Mouse (Mus musculus) R1 (cell line): ENCODE data around the gene Ager.

Experiments
- DNase-seq: peaks from one replicate; pipeline ENCODE4 v3.0.0-alpha.2; 2018; ENCODE audit warnings: low read depth, low spot score

The Ager gene

DNA sequence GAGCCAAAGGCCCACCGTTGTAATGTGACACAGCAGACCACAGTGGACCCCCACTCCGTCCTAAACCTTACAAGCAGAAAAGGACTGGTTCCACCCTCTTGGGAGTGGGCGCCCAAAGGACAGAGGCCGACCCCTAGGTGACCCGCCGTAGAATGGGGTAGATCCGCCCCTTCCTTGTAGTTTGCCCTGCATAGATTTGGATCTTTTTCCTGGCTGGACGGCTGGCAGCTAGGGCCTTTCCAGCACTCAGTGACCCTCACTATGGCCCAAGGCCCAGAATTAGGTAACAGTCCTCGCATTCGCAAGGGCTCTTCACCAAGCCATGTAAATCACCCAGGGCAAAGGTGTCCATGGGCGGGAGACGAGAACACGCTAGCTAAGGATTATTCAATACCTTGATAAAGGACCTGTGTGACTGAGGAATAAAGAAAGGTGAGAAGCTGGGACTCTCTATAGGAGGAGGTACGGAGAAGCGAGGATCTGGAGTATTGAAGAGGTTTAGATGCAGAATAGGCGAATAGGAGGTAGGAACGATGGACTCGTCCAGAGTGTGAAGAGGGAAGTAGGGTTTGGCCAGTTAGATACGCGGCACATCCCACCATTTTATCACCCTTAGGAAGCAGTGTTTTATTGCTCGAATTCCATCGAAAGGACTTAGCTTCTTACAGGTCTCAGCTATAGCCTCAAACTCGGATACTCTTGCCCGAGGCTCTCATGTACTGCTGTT, 7.0 kb downstream of the Ager start:
- DNase-seq = no peak

DNA sequence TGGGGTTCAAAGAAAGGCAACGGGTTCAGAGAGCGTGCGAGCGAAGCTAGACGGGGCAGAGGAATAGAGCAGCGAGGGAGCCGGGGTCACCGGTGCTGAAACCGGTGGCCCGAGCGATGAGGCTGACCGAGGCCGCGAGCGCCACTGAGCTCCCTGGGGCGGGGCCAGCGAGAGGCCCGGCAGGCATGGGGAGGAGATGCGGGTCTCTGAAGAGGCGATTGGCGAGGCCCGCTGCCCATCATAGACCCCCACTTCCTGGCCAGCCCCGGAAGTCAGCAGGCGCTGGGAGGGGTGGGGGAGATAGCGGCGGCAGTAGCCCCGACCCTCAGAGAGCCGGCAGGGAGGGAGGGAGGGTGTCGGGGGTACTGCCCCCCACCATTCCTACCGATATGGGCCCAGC, 7.9 kb downstream of the Ager start:
- DNase-seq = peak; percentile 96

DNA sequence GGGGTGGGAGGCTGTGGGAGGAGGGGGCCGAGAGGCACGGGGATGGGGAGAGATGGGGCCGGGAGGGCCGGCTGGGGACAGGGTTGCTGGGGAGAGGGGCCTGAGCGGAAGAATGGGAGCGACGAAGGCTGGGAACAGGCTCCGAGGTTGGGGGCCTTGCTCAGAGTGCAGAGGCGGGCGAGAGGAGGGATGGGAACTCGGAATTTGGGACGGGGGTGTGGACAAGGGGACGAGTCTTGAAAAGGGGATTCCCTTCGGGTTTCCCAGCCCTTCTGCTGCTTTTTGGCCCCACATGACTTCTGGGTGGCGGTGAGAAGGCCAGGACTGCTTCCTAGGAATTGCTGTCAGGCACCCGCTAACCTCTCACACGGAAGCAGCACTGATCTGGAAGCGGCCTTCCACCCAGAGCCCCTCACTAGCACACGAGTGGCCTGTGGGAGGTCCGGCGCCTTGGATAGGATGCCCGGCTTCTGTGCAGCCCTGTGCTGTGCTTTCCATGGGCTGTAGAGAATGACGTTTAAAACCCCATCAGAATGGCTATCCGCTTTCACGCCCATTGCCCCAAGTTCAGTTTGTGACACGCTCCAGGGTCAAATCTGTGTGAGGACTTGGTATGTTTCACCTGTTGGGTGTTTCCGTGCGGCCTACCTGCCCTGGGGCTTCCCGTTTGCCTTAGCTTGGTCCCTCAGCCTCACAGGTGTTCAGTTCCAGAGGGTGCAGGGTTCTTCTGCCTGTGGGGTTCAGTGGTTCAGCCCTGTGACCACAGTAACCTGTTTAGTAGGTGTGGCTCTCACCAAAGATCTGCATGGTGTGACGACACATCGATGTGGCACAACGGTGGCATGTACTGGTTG, 8.8 kb downstream of the Ager start:
- no peak for DNase-seq

DNA sequence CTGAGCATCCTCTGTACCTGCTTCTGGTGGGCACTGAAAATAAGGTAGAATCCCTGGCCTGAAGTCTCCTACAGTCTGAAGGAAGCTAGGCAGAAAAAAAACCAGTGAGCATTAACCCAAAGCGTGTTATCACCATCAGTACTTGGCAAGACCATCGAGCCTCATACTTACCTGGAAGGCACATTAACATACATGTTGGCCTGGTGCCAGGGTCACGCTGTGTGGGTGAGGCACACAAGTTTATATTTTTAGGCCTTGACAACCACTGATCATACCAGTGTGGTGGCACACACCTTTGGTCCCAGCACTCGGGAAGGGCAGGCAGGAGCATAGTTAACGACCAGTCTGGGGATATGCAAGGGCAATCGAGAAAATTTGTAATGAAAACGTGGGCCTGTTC, 10.3 kb downstream of the Ager start:
- DNase-seq = no peak

DNA sequence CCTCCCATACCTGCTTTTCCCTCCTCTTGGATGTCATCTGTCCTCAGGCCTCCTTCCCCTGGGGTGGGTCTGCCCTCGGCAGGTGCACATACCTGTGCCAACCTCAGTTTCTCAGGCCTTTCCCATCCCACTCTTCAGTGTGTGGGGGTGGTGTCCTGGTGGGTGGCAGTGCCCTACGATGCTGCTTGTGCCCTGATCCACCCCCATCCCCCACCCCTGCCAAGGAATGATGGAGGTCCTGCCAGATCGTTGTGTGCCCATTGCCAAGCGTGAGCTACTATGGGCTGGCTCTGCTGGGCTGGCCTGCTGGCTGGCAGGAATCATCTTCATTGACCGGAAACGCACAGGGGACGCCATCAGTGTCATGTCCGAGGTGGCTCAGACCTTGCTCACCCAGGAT, 13.4 kb downstream of the Ager start:
- no peak for DNase-seq

DNA sequence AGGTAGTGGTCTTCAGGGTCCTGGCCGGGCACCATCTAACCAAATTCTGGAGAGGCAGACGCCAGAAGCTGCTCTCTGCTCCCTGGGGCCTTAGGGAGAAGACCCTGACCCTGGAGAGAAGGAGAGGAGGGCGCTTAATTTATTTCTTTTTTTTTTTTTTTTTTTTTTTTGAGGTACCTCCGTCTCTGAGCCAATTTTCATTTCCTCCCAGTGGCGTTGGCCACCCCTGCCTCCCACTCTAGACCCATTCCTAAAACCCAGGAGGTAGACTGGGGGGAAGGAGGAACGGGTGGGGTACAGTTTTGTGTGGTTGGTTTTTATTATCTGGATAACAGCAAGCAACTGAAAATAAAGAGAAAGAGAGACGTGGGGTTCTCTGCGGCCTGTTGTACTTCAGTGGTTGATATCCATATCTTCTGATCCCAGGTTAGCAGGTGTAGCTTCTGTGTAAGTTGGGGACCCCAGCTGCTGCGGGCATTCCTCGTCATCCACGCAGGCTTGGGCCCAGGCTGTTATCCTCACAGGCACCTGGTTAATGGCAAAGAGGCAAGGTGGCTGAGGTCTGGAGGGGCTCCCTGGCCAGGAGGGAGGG, 15.5 kb downstream of the Ager start:
- no peak for DNase-seq

DNA sequence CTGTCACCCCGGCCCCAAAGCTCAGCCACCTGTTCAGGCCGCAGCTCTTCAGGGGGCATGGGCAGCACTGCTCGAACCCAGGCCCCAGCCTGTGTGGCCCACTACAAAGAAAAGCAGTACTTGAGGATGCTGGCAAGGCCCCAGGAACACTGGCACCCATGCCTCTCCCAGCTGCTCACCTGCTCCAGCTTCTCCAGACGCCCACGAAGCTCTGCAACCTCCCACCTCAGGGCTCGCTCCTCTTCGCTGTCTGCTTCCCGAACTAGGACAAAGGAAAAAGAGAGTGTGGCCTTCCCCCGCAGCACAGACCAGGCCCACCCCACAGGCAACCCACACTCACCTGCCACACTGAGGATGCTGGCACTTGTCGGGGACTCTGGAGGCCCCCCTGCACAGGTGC, 16.2 kb downstream of the Ager start:
- DNase-seq = no peak

DNA sequence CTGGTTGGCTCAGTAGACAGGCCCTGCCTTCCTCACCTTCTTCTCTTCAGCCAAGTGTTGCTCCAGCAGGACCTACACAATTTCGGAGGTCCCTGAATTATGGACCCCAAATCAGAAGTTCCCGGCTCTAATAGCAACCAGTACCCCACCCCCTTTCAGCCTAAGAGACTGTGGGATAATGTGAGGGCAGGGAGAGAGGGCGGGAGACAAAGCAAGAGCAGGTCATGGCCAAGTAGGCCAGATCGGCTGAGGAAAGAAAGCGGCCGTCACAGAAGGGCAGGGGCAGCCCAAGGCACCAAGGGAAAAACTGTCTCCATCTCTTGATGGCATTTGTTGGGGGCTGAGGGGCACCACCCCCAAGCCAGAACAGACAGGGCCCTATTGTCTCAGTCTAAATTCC, 18.2 kb downstream of the Ager start, which contains the start of gene Egfl8:
TSS of gene Egfl8 (minus strand) at position 101 of the 400 bp plus-strand sequence.
- DNase-seq = no peak

DNA sequence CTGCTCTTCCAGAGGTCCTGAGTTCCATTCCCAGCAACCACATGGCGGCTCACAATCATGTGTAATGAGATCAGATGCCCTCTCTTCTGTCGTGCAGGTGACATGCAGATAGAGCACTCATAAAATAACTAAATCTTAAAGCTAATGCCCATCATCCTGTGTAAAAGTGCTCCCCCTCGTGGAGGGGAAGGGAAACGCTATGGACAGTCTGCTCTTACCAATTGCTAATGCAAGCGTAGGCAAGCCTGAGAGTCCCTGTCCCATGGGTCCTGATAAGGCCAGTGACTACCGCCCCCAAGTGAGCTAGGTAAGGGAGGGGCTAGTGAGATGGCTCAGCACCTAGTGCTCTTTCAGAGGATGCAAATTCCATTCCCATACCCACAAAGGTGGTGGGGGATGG, 21.3 kb downstream of the Ager start:
- peak; percentile 80 for DNase-seq

DNA sequence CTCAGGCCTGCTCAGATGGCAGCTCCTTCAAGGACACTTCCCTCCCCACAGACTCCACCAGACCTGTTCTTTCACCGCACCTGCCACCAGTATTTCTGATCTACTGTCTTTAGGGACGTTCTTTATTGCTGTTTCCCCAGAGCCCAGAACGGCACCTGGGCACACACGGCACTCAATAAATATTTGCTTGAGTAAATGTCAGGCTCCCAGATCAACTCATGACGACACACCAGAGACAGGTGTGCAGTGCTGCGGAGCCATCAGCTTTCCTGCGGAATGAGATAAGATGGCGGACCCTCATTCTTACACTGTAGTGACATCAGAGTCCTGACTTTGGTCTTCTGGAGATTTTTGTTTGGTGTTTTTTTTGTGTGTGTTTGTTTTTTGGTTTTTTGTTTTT, 23.3 kb downstream of the Ager start:
- DNase-seq = no peak

DNA sequence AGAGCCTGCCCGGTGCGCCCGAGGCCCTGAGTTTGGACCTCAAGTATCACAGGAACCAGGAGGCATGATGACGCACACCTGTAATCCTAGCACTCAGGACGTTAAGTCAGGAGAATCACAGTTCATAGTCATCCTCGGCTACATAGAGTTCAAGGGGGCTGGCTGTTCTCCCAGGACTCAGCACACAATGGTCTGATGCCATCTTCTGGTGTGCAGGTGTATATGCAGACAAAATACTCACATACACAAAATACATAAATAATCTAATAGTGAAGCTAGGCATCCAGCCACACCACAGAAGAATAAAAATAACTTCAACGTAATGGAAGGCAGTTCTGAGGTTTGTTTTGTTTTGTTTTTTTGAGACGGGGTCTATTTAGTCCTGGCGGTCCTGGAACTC, 25.5 kb downstream of the Ager start:
- DNase-seq = peak; percentile 41

DNA sequence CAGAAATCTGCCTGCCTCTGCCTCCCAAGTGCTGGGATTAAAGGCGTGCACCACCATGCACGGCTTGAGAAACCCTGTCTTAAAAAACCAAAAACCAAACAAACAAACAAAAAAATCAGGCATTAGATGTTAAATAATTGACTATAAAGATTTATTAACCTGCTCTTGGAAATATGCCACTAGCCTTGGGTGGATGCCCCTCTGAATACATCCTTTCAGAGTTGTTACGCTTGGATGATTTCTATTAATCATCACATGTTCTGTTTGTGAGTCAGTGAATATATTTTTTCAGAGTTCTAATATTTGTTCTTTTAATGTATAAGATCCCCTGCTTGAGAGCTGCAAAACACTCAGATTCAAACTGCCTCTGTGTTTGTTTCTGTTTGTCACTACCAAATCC, 27.3 kb downstream of the Ager start:
- DNase-seq = no peak

DNA sequence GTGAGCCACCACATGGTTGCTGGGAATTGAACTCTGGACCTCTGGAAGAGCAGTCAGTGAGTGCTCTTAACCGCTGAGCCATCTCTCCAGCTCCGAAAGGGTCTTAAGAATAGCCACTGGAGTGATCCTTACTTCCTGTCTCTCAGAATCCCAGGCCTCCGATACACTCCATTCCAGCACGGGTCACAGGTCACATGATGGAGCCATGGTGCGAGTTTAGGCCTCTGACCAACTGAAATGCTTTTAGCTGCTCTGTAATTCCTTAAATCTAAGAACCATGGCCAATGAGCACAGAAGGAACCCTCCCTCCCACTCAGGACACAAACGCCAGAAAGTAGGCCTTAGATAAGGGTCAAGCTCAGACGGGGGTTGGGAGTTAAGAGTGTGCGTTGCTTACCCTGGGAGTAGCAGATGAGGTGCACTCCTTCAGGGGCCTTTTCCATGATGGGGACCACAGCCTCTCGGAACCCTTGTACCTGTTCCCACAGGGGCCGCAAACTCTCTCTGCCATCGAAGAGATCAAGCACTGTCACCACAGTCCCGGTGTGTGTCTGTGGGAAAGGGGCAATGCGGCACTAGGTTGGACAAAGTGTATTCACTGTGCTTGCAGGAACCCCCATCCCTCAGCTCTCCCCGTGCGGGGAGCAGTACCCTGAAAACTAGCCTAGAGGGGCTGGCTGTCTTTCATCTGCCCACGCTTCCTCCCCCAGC, 28.6 kb downstream of the Ager start:
- DNase-seq = no peak

DNA sequence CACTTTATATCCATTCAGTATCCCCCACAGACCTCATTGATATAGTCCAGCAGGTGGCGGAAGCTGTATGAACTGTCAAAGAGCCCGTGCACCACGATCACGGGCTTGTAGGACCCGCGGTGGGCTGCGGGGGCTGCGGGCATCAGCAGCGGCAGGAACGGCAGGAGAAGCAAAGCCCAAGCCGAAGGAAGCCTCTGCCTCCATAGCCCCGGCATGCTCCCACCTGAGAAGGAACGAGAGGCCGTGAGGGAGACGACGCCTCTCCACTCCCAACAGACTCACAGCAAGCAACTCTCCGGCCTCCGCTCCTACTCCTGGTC, 29.1 kb downstream of the Ager start:
- DNase-seq = peak; percentile 64

DNA sequence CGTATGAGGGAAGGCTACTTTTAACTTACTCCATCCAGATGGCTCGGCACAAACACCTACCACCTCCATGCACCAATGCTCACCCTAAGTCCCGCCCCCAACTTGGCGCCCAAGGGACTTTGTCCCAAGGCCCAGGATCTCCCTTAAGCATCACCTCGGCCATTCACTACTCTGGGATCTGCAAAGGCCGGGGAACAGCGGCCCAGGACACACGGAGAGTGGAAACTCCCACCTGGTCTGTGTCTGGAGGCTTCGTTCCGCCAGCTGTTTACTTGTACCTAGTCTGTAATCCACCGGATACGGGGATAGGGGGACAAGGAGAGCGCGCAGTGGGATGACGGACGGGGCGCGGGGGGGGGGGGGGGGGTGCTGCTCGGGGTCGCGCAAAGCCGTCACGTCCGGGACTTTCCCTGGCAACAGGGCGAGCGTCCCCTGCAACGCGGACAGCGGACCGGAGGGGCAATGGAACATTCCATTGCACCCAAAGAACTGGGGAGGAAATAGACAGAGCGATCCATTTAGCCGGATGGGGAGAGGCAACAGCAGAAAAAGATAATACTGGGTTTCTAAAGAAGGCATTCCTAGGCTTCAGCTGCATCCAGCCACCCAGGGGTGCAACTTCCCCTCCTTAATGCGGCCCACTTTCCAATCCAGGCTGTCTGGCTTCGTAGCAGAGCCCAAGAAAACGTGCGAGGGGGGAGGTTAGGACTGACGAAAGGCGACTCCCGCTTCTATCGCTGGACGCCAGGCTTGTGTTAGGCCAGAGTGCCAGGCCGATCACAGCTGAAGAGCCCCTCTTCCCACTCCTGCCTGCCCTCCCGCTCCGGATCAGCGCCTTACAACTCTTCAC, 29.7 kb downstream of the Ager start:
- peak; percentile 88 for DNase-seq

DNA sequence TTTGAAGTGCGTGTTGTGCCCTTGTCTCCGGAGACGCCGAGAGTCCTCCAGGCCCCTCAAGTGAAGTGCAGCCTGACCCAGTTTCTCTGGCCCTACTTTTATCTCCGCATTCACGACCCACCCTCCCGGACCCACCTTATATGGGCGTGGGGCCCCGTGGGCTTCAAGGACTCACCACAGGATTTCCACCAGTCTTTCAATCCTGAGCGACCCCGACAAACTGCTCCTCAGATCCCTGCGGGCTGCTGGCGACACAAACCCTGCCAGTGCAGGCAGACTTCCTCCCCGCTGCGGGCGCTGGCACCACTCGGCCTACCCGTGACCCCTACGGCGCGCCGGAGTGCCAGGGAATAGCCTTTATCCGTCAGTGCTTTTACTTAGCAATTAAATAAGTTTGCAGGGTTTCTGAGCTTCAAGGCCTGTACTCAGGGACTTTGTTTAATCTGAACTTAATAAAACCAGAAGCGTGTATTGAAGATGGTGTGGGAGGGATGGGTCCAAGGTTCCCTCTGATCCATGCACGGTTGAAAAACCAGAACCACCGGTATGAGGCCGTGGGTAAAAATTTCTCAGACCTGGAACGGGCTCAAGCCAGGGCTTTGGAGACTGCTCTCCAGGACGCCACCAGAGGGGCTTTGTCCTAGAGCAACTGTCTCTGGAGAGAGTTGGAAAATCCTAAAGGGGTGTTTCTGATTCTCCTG, 30.4 kb downstream of the Ager start, which contains the start of gene Ppt2:
TSS of gene Ppt2 (minus strand) at position 568 of the 701 bp plus-strand sequence.
- no peak for DNase-seq

DNA sequence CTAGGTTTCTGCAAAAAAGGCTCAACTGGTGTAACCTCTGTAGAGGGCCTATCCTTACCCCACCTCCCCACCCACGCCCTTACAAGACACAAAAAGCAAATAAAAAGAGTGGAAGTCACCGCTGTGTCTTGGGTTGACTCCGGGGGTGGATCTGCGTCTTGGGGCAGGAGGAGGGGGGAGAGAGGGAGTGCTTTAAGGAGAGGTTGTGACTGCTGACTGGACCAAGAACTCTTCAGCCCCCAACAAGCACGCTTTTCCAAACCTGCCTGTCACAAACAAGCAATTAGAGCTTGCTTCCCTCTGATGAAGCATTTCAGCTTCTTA, 30.9 kb downstream of the Ager start:
- DNase-seq = no peak

DNA sequence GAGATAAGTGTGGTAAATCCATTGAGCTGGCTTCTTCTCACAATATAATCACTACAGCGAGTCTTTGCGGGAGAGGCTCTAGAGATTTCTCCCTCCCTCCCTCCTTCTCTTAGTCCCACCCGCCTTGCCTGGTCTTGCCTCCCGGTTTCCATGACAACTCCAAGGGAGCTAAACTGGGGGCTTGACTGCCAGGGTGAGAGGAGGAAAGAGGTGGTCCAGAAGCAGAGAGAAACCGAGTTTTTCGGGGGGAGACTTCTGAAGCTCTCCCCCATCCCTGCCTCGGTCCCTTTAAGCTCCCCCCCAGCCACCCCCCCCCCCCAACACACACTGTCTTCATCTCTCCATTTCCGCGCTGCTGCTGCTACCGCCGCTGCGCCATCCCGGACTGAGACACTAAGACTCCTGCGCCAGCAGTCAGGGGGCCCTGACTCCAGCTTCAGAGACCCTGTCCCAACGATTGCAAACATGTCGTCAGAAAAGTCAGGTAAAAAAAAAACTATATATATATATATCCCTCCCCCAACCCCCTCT, 31.6 kb downstream of the Ager start, which contains the start of gene Prrt1:
TSS of gene Prrt1 (plus strand) at position 313 of the 531 bp plus-strand sequence.
- peak; percentile 85 for DNase-seq

DNA sequence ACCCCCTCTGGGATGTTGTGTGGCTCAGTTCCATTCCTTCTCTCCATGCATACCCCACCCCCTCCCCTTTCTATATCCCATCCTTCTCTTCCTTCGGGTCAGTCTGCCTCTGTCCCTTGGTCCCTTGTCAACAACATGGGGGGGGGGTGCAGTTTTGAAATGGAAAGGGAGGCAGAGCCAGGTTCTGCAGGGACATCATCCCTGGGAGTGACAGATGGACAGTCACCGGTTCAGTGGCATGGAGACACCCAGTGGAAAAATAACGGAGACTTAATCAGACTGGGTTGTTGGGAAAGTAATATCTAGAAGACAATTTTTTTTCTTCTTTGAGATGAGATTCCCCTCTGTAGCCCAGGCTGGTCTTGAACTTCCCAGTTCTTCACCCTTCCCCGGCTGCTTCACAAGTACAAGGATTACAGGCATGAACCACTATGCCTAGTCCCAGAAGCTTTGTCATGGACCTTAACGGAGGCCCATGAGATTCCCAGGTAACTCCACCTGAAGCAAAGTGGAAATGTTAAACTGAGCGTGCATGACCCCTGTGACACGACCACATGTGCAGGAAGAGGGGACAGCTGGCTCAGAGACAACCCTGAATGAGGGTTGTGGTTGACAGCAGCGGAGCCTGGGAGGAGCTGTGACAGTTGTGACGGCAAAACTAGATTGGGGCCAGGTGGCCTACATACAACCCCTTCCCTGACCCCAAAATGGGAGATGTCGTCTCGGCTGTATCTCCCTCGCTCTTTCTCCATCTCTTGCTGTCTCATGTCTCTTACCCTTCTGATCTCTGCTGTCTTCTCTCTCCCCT, 32.3 kb downstream of the Ager start:
- DNase-seq = no peak
